Mouse (Mus musculus): ENCODE data around the gene Espn.

The Espn gene

DNA sequence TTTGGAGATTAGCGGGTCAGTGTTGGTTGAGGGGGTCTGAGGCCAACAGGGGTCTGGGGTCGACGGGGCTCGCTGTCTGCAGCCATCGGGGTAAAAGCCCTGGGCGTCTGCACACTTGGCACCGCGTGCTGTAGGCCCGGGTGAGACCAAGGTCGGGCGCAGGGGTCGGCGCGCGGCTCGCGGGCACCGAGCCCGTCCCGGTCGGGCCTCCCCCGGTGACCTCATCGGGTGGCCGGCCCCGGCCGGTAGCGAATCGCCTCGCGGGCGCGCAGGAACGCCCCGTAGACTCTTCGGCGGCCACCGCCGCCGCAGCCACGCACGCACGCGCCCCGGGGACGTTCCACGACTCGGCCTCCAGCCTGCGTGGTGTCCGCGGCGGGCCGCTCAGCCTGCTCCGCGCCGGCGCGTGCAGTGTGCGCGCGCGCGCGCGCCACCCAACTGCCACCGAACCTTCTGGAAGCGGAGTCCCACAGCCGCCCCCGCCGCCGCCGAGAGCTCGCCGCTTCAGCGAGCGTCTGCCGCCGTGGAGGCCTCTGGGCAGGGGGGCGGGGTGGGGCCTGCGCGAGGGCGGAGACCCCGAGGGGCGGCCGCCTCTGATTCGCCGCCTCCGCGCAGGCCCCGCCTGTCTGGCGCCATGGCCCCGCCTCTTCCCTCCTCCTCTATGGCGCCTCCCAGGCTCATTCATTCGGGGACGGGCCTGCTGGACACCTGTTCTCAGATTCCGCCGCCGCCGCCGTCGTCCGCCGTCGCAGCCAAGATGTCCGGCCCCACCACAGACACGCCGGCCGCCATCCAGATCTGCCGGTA, 25.6 kb upstream of the Espn start, which contains the start of gene Acot7:
TSS of gene Acot7 (plus strand) at position 598 of the 807 bp plus-strand sequence.
- DNase-seq = peak; percentile 94

DNA sequence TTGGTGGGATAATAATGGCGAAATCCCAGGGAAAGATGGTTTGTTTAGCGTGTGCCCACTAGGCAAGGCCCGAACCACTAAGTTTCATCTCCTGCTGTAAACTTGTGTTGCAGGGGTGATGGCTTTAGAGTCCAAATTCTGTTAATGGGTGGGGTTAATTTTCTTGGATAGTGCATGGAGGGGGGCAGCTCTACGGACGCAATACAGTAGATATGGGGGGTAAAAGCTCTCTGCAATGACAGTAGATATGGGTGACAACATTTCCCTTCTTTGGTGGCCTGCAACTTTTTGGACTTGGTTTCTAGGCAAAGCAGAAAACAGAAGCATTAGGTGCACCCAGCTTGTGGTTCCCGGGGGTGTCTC, 25.0 kb upstream of the Espn start:
- DNase-seq = no peak

DNA sequence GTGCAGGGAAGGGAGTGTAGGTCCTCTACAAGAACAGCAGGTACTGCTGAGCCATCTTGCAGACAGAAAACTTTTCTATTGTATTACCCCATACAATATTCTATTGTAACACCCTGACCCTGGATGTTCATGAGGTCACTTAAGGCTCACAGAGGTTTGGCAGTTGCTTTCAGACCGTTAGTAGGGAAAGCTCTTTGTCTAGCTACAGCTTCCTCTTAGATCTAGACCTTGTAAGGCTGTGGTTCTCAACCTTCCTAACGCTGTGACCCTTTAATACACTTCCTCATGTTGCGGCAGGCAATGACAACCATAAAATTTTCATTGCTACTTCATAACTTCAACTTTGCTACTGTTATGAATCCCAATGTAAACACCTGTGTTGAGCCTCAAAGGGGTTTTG, 24.5 kb upstream of the Espn start:
- no peak for DNase-seq

DNA sequence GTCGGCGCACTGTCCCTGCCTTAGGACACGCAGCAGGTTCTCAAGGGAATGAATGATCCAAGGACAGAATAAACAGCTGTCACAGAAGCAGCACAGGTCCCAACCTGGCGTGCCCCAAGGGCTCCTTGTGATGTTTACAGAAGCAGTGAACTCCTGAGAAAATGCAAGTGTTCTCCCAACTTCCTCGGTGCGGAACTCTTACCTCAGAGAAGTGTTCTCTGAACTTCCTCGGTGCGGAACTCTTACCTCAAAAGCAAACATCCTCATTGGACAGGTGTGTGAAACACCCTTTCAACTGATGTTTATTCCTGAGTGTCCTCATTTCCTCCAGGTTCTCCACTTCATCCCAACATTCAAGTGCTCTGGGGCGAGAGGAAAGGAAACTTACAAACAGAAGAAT, 21.8 kb upstream of the Espn start:
- no peak for DNase-seq

DNA sequence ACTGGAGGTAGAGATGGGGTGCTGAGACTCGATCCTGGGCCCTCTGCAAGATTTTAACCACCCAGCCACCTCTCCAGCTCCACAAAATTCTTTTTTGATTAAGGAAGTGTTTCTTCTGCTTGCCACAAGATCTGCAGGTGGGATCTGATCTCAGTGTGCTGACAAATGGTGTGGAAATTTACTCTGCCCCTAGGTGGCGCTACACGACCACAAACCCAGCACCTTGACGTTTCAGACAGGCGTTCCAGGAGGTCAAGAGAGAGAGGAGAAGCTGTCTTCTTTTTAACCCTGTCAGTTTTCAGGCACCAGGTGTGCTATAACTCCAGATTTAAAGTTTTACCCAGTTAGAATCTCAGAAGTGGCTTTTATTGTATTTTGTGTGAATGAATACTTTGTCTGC, 20.9 kb upstream of the Espn start:
- DNase-seq = peak; percentile 68

DNA sequence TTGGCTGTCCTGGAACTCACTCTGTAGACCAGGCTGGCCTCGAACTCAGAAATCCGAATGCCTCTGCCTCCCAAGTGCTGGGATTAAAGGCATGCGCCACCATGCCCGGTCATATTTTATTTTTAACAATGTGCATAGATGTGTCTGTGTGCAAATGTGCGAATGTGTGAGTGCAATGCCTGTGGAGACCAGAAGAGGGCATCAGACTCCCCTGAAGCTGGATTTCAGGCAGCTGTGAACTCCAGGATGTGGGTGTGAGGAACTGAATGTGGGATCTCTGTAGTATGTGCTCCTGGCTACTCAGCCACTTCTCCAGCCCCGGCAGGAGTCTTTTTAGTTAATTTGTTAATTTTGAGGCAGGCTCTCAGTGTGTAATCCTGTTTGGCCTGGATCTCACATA, 19.4 kb upstream of the Espn start:
- no peak for DNase-seq

DNA sequence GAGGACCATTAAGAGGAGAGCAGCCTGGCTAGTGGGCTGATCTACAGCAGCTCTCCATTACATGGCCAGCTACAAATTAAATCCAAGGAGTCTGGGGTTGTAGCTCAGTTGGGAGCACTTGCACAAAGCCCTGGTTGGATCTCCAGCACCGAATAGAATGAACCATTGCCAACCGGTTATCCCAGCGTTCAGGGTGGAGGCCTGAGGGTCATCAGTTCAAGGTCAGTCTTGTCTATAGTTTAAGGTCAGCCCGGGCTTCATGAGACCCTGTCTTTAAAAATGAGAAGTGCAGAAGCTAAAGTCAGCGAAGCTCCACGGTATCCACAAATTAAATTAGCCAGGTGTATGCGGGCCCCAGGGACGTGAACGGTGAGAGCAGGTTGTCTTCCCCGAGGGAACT, 18.1 kb upstream of the Espn start:
- DNase-seq = no peak

DNA sequence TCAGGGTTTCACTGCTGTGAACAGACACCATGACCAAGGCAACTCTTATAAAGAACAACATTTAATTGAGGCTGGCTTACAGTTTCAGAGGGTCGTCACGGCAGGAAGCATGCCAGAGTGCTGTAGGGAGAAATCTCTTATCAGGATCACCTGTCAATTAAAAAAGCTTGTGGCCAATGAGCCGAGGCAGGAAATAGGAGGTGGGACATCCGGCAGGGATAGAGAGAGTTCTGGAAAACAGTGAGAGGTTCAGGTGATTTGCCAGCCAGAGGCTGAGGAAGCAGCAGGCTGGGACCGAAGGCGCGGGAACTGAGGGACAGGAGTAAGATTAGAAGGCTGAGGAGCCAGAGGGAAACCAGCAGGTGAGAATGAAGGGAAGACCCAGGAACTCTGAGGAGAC, 16.9 kb upstream of the Espn start:
- no peak for DNase-seq

DNA sequence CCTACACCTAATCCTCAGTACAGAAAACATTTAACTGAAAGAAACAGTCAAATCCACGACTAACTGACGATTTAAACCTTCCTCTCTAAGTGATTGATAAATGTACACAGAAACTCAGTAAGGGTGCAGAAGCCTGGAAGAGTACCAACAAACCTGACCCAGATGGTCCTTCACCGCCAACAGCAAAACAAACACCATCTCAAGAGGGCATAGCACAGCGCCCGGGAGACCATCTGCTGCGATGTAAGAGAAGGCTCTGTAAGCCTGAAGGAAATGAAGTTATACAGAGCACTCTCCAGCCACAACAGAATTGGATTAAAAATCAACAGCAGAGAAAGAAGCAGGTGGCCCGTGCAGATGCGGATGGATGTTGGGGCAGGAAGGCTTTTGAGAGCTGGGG, 15.9 kb upstream of the Espn start:
- no peak for DNase-seq

DNA sequence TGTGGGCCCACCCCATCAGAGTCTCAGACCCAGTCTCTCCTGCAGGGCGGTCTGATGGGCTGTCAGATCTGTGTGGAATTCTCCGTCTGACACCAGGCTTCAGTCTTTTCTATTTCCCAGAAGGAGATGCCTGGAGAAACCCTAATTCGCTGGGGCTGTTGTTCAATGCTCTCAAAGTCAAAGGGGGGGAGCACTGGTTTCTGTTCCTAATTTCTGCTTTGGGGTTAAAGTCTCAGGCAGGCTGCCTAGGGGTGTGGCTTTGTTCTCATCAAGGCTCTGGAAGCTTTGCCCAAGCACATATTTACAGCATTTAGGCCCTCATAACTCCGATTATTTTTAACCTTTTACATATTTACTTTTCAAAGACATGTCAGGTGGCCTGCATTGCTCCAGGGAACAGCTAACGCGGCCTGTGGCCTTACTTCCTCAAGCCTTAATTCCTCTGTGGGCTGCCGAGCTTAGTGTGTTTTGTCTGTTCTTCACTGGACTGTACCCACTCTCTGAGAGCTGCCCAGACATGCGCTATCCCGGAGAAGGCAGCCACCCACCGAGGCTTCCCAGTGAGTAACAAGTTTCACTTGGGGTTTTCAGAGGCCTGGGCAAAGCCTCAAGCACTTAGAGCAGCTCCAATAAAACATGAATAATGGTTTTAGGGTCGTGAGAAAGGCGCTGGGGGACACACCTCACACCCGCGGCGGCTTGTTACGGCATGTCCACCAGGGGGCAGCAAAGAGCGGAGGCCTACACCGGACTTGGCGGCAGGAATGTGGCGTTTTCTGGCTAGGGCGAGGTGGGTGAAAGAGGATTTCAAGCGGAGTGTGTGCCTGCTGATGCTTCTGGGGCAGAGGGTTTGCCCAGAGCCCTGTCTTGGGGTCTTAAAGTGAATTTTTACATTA, 13.1 kb upstream of the Espn start:
- peak; percentile 49 for DNase-seq

DNA sequence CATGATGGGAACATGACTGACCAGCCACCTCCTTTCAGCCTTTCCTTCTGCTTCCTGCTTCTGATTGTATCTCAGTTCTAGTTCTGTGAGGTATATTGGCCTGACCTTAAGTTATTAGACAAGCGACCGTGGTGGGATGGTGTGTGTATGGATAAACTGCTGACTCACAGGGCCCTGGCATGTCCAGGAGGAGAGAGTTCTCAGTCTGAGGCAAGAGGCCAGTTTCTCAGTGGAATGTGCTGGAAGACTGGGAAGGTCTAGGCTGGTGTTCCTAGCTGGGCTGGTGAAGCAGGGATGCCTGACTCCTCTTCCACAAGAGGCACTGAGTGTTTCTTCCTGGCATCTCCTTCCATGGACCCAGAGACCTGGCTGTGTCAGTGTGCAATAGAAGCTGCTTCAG, 10.6 kb upstream of the Espn start:
- DNase-seq = no peak

DNA sequence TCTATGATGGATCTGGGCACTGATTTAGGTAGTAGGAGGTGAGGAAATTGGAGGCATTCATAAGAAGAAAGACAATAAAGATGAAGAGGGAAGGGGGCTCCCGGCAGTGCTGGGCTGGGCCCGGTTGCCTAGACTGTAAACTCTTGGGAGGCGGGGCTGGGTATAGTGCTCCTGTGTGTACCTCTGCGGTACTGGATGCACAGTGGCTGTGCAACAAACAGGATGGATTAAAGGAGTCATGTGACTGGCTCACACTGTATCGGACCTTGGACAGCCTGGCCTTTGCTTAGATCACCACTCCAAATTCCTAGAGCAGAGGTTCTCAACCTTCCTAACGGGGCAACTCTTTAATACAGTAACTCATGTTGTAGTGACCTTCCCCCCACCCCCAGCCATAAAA, 9.4 kb upstream of the Espn start:
- DNase-seq = no peak

DNA sequence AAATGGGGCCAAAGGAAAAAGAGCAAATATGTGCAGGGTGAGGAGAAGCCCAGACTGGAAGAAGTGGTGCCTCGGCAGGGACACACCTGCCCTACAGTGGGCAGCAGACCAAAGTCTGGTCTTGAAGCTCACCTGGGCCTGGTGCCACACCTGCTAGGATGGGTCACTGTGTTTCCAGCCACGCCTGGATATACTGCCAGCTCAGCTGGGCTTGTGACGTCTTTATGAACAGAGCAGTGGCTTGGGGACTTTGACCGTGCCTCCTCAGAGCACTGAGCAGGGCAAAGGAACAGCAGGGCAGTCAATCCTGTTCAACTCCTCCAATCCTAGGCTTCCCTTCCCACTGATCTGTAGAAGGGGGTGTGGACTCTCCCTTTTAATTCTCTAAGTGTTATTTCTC, 8.6 kb upstream of the Espn start:
- no peak for DNase-seq

DNA sequence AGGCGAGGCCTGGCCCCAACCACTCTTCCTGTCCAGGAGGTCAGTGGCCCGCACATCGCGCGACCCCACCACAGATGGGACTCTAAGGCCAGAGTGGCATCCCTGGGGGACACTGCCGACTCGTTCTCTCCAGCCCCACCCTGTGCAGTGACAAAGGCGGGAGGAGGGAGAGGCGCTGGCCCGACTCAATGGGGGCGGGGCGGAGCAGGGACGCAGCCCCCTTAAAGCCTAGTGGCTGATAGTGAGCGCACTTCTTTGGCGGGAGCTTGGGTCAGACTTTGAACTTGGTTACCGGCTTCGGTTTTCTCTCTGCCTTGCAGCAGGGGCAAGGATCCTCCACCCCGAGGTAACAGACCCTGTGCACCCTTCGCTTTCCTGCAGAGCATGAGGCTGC, 7.1 kb upstream of the Espn start:
- DNase-seq = no peak

DNA sequence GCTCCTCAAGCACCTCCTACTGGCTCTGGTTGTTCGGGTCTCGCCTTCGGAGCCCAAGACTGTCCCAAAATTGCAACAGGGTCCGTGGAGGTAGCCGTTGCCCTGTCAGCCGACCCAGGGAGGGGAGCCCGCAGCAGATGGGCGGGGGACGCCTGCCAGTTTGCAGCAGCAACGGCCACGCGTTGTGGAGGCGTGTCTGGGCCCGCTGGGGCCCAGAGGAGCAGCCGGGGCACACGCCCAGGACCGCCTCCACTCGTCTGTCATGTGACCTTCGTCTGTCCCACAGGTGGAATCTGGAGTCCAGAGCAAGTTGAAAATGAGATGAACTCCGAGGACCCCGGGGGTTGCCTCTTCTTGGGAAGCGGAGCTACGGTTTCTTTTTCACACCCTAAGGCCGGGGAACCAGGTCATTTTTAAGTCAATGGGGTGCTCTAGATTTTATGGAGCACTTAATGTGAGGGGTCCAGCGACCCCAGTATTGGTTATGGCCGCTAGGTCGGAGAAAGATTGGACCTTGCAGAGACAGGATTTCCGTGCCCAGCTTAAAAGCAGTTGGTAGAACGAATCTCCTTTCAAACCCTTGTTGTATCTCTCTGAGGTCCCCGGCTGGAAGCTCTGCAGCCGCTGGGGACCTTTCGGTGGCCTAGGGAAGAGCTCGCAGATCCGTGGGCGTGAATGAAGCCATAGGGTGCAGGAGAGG, 6.6 kb upstream of the Espn start, which contains the start of gene Hes2:
TSS of gene Hes2 (plus strand) at position 283 of the 700 bp plus-strand sequence.
- DNase-seq = no peak

DNA sequence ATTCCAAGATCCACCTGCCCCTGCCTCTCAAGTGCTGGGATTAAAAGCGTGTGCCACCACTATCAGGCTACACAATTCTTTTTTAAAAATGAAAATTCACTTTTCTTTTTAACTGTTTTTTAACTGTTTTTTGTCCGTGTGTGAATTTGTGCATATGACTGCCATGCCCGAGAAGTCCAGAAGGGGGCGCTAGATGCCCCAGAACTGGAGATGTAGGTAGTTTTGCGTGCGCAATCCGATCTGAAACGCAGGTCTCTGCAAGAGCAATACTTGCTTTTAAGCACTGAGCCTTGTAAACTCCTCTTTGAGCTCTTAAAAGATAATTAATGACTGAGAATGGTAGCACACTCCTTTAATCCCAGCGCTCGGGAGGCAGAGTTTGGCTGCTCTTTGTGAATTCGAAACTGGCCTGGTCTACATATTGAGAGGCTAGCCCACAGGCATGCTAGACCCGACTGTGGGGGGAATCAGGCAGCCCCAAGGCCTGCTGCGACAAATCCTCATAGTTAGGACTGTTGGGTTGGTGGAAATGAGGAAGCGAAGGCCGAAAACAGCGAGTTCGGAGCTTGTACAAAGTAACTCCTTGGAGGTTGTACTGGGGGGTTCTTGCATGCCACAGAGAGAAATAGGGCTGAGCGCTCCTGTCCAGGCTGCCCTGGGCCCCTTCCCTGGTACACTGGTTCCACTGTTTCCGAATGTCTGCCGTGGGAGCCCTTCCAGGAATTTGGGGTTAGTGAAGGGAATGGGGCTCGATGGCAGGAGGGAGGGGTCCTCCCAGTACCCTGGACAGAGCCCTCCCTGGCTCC, 5.8 kb upstream of the Espn start:
- DNase-seq = no peak

DNA sequence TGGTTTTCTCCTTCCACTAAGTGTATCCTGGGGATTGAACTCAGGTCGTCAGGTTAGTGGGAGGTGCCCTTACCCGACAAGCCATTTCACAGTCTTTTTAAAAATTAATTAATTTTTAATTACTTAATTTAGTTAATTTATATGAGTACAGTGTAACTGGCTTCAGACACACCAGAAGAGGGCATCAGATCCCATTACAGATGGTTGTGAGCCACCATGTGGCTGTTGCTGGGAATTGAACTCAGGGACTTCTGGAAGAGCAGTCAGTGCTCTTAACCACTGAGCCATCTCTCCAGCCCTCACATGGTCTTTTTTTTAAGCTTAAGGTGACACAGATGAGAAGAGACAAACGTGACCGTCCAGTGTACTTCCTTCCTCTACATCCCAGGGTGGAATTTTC, 2.8 kb upstream of the Espn start:
- DNase-seq = no peak

DNA sequence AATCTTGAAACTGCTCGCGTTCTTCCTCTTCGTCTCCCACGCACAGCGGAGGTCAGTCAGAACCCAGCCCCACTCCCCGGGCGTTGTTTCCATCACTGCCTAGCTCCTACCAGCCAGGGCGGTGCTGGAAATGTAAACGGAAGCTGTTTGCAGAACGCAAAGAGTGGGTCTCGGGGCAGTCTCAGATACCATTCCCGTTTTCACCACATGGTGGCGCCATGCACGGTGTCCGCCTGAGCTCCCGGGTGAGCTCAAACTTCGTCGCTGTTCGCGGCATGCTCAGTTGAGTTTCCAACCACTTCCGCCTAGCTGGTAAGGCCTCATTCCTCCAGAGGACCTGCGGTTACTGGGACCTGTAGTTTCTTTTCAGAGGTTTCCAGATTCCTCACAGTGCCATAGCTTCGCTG, 1.6 kb upstream of the Espn start:
- DNase-seq = peak; percentile 60

DNA sequence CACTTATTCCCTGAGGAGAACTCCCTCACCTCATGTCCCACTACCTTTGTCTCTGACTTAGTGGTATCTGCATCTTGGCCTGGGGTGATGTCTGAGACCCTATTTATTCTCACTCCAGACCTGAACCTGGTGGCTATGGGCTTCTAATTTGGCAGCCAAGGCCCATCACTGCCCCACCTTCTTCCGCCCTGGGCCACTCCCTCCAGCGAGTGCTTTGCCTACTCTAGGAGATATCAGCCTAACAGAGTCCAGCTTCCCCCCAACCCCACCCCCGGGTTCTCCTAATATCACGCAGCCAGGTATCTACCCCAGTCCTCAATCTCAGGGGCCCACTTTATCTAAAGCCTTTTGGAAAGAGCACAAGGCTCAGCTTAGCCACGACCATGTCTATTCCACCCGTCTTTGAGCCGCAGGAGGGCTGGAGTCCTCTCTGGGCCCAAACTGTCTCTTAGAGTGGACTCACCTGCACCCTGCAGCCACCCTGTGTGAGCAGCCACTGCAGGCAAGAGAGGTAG, 663 bp downstream of the Espn start:
- no peak for DNase-seq

DNA sequence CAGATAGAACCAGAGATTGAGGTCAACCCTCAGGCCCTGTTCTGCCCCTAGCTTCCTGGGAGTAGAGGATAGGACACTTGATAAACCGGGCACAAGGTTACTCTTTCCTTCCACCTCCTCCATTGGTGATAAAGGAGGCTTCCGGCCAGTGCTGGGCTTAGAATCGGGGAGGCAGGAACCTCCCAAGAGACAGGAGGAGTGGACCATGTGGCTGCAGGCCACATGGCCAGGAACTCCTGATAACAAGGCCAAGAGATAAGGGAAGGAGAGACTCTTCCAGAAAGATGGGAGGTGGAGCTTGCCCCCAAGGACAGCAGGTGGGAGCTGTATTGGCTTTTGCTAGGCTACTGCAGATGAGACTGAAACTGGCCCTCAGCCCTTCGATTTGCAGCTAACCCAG, 1.6 kb downstream of the Espn start:
- no peak for DNase-seq

DNA sequence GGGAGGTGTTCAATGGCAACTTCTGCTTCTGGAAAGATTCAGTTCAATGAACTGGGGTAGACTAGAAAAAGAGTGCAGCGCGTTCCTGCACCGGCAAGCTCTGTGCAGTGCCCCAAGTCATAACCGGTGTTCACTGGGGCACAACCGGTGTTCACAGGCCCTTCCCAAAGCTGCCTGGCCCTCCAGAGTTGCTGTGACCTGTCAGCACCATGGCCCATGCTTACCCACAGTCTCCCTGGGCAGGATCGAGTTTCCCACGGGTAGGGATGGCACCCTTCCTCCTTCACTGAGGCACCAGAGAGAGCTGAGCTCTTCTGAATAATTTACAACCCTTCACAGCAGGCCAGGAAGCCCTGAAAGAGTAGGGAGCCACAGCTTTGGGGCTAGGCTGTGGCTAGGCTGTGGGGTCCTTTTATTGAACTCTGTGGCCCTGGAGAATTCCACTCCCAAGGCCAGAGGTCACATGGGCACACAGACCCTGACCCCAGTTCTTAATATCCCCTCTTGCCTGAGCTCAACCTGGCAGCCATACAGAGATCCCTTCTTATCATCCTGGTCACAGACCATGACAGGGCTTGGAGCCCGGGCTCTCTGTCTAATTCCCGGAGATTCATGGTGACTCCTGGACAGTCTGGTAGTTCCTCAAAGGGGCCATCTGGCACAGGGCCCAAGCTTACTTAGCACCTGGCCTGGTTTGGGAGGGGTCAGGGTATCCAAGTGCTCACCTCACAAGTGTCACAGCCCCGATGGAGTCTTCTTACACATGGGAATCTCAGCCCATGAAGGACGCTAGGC, 5.9 kb downstream of the Espn start:
- DNase-seq = no peak

DNA sequence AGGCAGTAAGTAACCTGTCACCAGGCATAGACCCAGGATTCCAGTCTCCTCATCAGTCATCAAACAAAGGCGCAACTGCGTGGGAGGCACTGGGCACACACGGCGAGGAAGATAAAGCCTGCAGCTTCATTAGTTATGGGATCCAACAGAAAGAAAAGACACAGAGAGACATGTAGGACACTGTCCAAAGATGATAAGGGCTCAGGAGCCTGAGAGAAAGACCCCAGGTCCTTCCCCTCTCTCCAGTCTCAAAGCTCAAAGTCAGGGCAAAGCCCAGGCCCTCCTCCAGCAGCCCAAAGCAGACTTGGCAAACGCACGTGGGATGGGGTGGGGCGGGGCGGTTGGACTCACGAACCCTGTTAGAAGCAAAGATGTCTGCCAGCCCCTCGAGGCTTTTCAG, 6.7 kb downstream of the Espn start:
- DNase-seq = no peak

Measured in right cerebral cortex, postnatal 25 days (tissue).